Mouse (Mus musculus): ENCODE results near the gene Zbtb42. TPM values are rescaled to one million over a fixed set of nuclear protein-coding genes. Genes with fewer than 3 reads are reported as not detected.

Zbtb42 gene
- 1 to 10 TPM; 3.5 to 5.5 TPM for polyA plus RNA-seq (2017; shearing (Covaris generic))

DNA sequence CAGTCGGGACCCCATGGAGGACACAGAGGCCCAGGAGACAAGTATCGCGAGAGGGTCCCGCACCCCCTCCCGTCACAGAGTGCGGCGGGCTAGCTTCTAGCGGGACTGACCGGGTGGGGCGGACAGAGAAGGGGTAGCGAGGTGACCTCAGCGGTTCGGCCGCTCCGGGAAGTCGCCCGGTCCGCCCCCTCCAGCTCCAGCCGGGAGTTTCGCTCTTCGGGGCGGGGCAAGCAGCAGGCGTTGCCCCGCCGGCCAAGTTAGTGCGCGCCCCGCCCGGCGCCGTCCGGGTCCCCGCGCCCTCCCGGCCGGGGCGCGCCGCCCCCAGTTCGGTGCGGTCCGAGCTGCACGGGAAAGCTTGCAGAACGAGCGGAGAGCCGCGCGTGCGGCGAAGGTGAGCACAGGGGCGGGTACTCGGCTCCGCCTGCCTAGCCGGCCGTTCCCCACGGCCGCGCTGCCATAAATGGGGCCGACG lies at the start of gene Zbtb42:
Gene Zbtb42, plus strand, starts transcription at position 274 of the 472 bp plus-strand sequence.

GRCm38 (mm10) chr12:112644180-112644854 lies 34.3 kb upstream of the Zbtb42 start, which contains the start of gene Siva1:
Siva1 (plus strand) TSS chr12:112644679.

DNA sequence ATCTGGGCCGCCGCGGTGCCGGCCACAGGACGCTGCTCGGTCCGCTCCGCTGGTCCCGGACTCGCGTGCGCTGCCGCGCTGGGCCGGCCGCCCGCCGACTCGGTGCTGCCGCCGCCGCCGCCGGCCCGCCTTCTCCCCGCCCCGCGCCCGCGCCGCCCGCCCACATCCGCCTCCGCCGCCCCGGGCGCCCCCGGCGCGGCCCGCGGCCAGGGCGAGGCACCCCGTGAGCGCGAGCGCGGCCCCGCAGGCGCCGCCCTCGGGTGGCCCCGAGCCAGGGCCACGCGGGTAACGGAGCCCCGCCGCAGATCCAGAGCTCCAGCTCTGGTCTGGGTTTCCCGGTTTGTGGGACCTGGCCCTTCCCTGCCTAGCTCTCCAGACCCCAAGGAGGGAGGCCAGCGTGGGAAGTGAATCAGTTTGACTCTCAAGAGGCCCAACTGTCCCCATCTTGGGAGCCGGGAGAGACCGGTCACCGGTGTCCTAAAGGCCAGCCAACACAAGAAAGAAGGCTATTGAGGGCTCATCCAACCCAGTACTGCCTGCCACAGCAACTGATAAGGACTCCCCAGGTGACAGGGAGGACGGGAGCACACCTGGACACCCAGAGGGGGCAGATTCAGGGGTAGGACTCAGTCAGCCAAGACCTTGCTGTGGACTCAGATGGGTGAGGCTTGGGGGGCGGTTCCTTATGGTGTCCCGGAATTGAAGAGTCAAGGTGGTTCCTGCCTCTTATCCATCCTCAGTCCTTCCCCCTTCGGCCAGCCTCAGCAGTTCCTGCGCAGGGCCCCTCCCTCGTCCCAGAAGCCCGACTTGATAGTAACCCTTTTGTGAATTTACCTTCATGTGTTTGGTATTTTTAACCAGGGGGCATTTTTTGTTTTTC lies 4.3 kb upstream of the Zbtb42 start, which contains the start of gene Akt1:
Gene Akt1, minus strand, starts transcription at position 753 of the 880 bp plus-strand sequence.

GRCm38 (mm10) chr12:112720216-112720615 lies 41.6 kb downstream of the Zbtb42 start, which contains the start of gene Cep170b:
Cep170b (plus strand) TSS chr12:112720455.

Other genes with a start within 250 kb of the Zbtb42 start
- gene A530016L24Rik, start 189.4 kb upstream of the Zbtb42 start, polyA plus RNA-seq (2017; shearing (Covaris generic)) = under 1 TPM in 1 of 2 experiments, not detected in 1; 0.44 TPM
- gene Tmem179, start 162.1 kb upstream of the Zbtb42 start, polyA plus RNA-seq (2017; shearing (Covaris generic)) = under 1 TPM; 0.13 to 0.81 TPM
- gene Inf2, start 90.0 kb upstream of the Zbtb42 start, polyA plus RNA-seq (2017; shearing (Covaris generic)) = 10 to 100 TPM; 13.0 to 22.7 TPM
- 1 to 10 TPM; 1.8 to 5.6 TPM for gene Adssl1, start 58.8 kb upstream of the Zbtb42 start, polyA plus RNA-seq (2017; shearing (Covaris generic))
- gene Siva1, start 34.1 kb upstream of the Zbtb42 start, polyA plus RNA-seq (2017; shearing (Covaris generic)) = 10 to 100 TPM; 33.8 to 36.5 TPM
- 100 to 1,000 TPM; 163 to 181 TPM for gene Akt1, start 3.9 kb upstream of the Zbtb42 start, polyA plus RNA-seq (2017; shearing (Covaris generic))
- gene Cep170b, start 41.6 kb downstream of the Zbtb42 start, polyA plus RNA-seq (2017; shearing (Covaris generic)) = 10 to 100 TPM in 1 of 2 experiments, 1 to 10 TPM in 1; 9.6 to 20.3 TPM
- 10 to 100 TPM in 1 of 2 experiments, 1 to 10 TPM in 1; 1.3 to 18.1 TPM for gene Pld4, start 81.8 kb downstream of the Zbtb42 start, polyA plus RNA-seq (2017; shearing (Covaris generic))
- gene Ahnak2, start 123.8 kb downstream of the Zbtb42 start, polyA plus RNA-seq (2017; shearing (Covaris generic)) = not detected
- under 1 TPM in 1 of 2 experiments, not detected in 1; 0.82 TPM for gene Clba1, start 130.1 kb downstream of the Zbtb42 start, polyA plus RNA-seq (2017; shearing (Covaris generic))
- gene Cdca4, start 150.6 kb downstream of the Zbtb42 start, polyA plus RNA-seq (2017; shearing (Covaris generic)) = 10 to 100 TPM; 69.2 to 88.8 TPM
- gene Gpr132, start 189.4 kb downstream of the Zbtb42 start, polyA plus RNA-seq (2017; shearing (Covaris generic)) = 10 to 100 TPM; 32.3 to 44.6 TPM

Data from inflammation-experienced regulatory T-cells (primary cell).